Mouse (Mus musculus): Measurements from ENCODE around the gene Hist2h2ac.

DNA sequence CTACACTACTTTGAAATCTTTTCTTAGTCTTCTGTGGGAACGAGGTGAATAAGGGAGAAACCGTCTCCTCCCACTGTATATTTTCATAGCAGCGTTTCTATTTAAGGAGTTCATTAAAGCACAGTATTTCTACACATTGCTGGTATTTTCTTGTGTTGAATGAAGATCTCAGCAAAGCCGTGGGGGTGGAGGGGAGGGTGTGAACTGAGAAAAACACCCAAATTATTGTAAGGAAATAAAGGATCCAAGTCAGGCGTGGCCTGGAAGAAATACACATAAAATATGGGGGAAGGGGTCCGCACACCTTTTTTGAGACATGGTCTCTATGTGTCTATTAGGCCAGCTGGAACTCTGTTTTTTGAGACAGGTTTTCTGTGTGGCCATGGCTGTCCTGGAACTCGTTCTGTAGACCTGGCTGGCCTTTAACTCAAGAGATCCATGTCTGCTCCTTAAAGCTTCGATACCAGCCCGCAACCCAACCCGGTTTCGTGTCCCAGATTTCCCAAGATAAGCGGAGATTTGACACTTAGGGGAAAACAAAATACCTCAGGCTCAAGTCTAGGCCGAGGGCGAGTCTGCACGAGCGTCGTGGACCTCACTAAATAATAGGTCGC lies 49.0 kb downstream of the Hist2h2ac start:
- no peak for TF ChIP-seq CTCF (IDR thresholded peaks at IDR 0.05; ENCODE audit: low read depth, low read length)
- no peak for TF ChIP-seq POLR2A (IDR thresholded peaks at IDR 0.05; ENCODE audit: insufficient read depth, low read length)
- no peak for TF ChIP-seq EP300 (IDR thresholded peaks at IDR 0.05; ENCODE audit: insufficient read depth, low read depth, low read length)

All from ES-Bruce4 (cell line).